Mouse (Mus musculus): ENCODE measurements around the gene Zfp341.

DNA sequence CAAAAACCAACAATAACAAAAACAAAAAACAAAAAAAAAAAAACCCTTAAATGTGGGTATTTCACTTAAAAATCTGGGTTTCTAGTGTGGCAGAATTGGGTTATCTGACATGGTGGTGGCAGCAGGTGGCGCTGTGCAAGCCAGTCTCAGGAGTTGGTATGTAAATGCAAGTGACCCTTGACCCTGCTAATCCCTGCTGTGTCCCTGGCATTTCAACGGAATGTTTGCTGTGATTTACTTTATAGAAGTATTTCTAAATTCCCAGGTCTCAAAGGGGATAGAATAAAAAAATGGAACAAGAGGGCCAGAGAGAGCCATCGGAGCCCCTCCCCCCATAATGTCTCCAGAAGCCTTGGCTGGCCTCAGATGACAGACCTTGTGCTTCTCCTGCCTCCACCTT, 35.0 kb downstream of the Zfp341 start:
- peak; percentile 60; the same call in 1 of the 2 replicates for TF ChIP-seq CTCF (IDR thresholded peaks at IDR 0.05; ENCODE audit: borderline replicate concordance, extremely low read depth, insufficient read depth, insufficient read length)
- TF ChIP-seq POLR2A (IDR thresholded peaks at IDR 0.05; ENCODE audit: borderline replicate concordance, extremely low read depth, insufficient read depth, insufficient read length, poor library complexity, severe bottlenecking): no peak

Data from brain, embryonic 14.5 days (tissue).